Mouse (Mus musculus): ENCODE results near the gene Gpr68. TPM values are rescaled to one million over a fixed set of nuclear protein-coding genes. Genes with fewer than 3 reads are reported as not detected.

The Gpr68 gene
- total RNA-seq (2021): 1.00 and 1.6 TPM in 2 replicates
- long read RNA-seq, partial matches to known transcripts: 0 of 1 reads
- long read RNA-seq, other reads (novel, unspliced or antisense): 0 of 1 reads

GRCm38 (mm10) chr12:100907598-100908297 is at the start of gene Gpr68:
Gene Gpr68, minus strand, starts transcription at chr12:100908198.
- DNase-seq: peak; percentile 49

- no peak for DNase-seq
Measured at GRCm38 (mm10) chr12:100957257-100957656, 49.3 kb upstream of the Gpr68 start.

DNA sequence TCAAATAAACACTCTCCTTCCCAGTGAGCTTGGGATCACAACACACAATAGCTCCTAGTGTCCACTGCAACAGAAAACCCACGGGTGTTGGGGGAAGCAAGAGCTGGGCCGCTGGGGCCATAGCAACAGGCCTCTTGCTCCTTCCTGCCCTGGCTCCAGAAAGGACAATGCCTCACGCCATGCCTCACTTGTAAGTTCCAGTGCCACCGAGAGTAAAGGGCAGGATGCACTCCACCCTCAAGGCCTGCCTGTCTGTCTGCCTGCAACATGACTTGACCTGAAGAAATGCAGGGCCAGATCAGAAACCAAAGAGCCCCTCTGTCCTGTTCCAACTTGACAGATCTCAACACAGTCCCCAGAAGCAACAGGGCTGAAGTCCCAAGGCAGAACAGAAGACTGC is 48.8 kb upstream of the Gpr68 start:
- no peak for DNase-seq

DNA sequence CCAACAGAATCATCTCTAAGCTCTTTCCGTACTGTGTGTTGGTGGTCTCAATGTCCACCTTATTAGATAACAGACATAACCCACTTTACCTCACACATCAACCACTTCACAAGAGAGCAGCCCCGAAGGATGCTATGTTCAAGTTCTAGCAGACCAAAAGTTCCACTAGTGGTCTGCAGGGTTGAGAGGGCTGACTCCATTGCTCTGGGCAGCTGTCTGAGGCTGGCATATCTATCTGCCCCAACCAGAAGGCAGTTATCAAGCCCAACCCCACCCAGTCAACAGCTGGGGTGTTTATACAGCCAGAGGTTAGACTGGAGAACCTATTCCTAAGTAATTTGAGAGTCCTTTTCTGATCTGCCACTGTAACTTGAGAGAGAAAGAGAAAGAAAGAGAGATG is 48.0 kb upstream of the Gpr68 start:
- no peak for DNase-seq

DNA sequence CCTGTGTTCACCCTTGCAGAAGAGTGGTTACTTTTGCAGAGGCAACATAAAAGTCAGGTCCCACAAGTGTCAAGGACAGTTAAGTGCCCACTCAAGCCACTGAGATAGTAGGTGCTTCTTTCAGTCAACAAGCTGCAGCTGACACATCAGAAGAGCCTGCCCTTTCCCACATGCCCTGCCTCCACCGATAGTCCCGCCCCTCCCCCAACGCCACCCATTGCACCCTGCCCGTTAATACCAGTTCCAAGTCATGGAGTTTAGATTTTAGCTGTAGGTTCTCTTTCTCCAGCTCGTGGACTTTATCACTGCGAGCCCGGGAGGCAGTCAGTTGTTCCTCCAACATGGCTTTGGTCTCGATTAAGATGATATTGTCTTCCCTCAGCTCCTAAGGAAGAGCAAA is 45.9 kb upstream of the Gpr68 start:
- no peak for DNase-seq

- DNase-seq: peak; percentile 72
Measured at GRCm38 (mm10) chr12:100952193-100952931, 44.4 kb upstream of the Gpr68 start.

DNA sequence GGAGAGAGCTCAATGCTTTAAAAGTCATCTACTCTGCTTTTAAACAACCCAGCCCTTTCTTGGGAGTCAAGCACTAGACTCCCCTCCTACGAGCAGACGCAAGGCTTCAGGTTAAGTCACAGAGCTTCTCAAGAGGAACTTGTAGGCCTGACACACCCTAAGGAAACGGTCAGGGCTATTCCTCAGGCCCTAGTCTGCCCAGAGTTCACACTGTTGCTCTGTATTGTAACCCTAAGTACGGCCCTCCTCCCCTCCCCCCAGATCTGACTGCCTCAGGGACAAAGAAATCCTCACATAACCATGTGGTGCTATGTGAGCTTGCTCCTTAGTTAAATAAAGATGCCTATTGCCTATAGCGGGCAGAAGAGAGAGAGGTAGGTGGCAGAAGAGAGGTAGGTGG is 41.1 kb upstream of the Gpr68 start:
- DNase-seq: no peak

- no peak for DNase-seq
Measured at GRCm38 (mm10) chr12:100948021-100948420, 40.0 kb upstream of the Gpr68 start.

GRCm38 (mm10) chr12:100945948-100946347 is 38.0 kb upstream of the Gpr68 start:
- DNase-seq: no peak

DNA sequence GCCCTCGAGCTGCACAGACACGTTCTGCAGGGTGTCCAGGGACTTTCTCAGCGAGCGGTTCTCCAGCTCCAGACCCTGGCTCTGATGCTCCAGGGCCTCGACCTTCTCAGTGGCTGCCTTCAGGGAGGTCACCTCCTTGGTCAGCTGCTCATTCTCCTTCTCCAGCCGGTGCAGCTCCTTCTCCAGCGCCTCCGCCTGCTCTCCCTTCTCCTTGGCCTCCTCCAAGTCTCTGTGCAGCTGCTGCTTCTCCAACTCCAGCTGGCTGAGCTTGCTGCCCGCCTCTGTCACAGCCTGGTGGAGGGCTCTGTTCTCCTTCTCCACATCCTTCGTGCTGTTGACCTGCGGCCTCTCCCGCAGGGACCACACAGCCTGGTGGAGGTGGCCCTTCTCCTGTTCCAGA is 37.5 kb upstream of the Gpr68 start:
- DNase-seq: no peak

DNA sequence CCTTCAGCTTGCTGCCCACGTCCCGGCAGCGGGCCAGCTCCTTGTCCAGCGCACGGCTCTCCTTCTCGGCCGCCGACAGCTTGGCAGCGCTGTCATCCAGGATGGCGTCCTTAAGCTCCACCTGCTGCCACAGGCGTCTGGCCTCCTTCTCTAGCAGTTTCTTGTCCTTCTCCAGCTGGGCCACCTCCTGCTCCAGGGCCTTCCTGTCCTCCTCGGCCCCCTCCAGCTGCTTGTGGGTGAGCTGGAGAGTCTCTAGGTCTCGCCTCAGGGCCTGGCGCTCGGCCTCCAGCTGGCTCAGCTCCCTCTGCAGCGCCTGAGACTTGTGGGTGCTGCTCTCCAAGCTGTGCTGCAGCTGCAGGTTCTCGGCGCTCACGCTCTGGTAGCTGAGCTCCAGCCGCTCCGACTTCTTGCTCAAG is 36.9 kb upstream of the Gpr68 start:
- DNase-seq: no peak

DNA sequence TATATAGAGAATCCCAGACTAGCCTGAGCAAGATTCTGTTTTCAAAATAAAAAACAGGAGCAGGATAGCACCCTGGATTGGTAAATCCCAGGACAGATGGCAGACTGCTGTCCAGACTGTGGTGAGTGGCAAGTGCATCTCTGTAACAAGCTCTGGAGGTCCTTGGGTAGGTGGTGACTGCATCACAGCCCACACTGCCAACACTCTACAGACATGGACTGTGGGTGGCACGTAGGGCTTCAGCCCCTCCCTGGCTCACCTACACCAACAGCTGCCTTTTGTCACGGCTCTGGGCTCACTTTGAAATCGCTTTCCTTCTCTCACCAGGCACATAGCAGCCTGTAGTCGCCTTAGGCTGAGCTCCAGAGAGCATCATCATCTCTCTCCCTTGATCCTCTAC is 35.1 kb upstream of the Gpr68 start:
- DNase-seq: no peak

DNA sequence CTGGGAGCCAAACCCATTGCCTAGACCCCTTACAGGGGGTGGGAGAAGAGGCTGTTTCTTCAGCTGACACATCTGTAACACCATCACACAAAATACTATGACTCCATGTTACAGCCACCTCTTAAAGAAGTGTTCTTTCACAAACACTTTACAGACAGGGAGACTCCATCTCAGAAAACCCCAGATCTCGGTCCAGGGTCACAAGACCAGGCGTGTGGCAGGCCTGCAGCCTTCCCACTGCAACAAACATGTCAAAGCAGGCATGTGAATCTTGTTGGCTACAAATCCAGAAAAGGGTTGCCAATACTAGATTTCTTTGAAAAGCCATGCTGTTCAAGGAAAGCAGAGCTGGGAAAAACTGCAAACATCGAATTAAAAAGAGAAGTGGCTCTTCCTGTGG is 33.4 kb upstream of the Gpr68 start:
- DNase-seq: no peak

GRCm38 (mm10) chr12:100937441-100938360 is 29.7 kb upstream of the Gpr68 start:
- peak; percentile 19 for DNase-seq

DNA sequence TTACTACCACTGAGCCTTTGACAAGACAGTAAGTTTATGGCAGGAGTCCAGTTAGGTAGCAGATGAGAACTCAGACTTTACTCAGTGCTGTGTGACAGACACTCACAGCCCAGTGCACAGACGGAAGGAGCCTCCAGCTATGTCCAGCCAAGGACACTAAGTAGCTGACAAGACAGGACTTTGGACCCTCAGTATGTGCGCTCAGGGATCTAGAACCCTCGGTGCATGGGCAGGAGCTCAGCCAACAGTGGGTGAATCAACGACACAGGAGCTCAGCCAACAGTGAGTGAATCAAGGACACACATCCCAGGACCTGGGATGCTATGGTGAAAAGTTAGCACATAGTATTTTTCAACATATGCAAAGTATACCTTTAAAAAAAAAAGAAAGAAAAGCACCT is 28.7 kb upstream of the Gpr68 start:
- DNase-seq: no peak

- peak; percentile 78 for DNase-seq
Measured at GRCm38 (mm10) chr12:100936116-100936515, 28.1 kb upstream of the Gpr68 start.

DNA sequence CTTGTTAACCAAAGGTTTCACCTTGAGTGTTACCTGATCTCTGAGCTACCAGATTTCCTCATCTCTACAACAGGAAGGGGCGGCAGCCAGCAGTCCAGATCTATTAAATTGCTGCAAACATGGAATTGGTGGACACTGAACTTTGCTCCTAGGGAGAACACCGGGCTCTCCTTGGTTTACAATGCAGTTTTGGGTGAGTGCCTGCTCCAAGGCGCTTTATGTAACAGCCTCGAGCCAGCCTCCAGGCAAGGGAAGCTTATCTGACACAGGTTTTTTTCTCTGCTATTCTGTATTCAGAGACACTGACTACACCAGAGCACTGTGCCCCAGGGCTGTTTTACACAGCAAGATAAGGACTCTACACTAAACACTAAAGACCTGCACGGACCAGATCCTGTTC is 26.8 kb upstream of the Gpr68 start:
- DNase-seq: no peak

DNA sequence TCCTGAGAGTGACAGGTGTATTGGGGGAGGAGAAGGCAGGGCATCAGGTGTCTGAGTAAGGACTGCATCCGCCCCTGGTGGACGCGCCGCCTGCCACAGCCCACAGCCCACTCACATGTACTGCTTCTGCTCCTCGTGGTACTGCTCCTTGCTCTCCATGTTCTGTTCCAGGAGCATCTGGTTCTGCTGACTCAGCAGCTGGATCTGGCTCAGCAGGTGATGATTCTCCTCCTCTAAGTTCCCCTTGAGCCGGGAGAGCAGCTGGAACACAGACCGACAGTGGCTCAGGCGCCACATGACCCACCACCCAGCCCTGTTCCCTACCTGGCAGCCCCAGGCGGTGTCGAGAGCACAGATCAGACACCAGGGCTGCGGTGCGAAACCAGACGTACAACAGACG is 23.7 kb upstream of the Gpr68 start:
- no peak for DNase-seq

DNA sequence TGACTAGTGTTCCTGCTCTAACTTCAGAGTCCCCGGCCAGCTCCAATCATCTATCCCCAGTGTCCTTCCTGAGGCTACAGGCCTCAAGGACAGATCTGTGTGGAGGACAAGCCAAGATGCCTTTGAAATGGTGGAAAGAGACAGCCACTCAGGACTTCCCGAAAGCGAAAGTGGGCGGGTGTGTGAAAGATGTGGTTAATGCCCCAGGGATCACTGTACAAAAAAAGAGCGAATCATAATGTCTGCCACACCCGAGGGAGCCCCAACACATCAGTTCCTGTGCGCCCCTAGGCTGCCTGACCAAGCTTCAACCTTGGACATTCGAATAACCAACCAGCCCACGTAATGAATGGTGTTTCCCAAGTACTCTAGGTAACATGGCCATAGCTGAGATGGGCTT is 20.3 kb upstream of the Gpr68 start:
- no peak for DNase-seq

DNA sequence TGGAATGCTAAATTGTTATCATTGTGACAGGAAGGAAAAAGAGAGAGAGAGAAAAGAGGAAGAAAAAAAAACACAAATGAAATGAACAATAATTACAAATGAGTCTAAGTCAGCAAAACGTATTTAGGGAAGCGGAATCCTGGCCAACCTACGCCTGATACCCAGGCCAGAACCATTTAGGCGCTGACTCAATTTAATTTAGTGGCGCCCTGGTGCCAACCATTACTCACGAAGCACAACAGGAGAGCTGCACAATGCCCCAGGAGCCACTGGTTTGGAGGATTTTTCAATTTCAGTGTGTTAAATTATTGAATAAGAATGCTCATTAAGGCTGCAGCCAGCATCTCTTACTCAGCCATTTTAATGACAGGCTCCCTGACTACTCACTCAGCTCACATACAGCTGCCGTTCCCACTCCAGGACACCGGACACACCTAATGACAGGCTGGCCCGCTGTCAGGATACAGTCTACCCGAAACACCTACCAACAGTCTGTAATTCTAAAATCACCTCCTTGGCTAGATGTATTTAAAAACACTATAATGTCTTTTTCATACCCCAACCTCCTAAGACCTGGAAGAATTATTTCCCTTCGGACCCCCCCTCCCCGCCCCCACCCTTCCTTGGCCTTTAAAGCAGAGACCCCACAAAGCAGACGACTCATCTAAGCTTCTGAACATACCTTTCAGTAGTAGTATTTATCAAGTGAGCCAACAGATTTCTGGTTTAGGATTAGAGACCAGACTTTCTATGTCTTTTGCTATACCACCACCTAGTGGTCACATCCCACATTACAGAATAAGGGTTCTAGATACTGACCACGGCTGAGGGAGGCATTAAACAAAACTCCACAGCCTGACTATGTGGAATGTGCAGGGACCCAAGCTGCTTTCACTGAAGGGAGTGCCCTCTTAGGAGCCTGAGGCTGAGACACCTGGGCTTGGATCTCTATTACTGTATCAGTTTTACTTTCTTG is 17.9 kb upstream of the Gpr68 start:
- DNase-seq: no peak

DNA sequence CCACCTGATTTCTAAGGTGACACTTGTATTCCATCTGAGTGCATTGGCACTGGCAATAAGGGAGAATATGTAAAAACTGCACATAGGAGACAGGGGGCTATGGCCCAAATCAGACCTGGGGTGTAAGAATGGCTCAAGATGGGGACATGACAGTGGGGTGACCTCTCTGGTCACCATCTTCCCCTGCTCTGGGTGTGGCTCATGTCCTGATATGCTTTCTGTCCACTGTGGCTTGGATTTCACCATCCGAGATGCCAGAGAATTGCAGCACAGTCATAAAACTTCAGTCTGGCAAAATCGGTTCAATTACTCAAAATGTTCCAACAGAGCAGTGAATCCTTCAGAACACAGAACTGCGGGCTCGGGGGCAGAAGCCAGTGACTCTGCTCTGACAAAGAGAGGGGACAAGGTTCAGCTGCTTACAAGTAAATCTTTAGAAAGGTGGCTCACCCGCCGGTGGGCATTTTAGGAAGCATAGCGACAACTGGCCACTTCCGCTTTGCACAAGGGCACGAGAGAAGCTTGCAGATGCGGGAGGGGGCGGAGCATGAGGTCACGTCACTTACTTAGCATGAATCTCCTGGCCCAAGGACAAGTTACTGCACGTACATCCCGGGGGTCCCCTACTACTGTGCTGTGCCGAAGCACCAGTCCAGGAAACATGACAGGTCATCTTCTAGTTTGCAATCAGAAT is 16.8 kb upstream of the Gpr68 start:
- no peak for DNase-seq
